Mouse (Mus musculus): ENCODE data around the gene Abcd1.

The Abcd1 gene

DNA sequence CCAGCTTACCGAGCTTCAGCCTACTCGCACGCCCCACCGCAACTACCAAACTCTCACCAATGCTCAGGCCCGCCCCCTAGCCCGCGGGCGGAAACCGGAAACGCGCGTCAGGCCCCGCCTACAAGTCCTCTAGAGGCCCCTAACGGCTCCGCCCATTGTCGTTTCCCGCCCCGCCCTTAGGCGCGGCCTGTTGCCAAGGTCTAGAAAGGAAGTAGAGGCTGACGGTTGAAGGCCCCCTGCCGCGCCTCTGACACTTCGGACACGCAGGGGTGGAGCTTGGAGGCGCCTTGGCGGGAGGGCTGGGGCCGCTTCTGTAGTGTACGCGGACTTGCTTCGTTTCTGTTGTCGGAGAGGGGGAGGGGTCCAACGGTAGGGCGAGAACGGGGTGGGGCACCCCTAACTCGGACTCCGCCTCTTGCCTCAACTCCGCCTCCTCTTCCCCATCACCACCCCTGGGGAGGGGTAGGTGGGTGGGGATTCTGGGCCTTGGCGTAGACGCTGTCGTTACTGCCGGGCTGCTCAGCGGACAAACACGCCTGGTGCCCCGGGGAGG lies at the start of gene Abcd1, which contains the start of gene Bcap31:
TSS of gene Abcd1 (plus strand) at position 489 of the 553 bp plus-strand sequence.
TSS of gene Bcap31 (minus strand) at position 67 of the 553 bp plus-strand sequence.
- ATAC-seq (ENCODE audit: low TSS enrichment): peak; percentile 89

DNA sequence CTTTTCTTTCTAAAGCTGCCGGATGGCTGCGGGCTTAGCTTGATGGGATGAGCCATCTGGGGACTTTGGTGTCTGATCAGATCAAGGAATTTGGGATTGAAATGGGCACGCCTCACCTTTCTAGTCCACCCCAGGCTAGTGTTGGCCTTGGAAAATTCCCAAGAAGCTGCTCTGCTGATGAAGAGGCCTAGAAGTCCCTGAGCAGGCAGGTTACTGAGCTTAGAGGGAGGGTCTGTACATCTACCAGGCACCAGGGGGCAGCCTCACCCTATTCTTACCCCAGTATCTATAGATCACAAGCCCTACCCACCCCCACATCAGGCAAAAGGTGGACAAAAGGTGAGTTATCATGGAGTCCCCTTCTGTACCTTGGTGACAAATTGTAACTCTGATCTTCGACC lies 44.4 kb upstream of the Abcd1 start:
- ATAC-seq (ENCODE audit: low TSS enrichment): peak; percentile 50

DNA sequence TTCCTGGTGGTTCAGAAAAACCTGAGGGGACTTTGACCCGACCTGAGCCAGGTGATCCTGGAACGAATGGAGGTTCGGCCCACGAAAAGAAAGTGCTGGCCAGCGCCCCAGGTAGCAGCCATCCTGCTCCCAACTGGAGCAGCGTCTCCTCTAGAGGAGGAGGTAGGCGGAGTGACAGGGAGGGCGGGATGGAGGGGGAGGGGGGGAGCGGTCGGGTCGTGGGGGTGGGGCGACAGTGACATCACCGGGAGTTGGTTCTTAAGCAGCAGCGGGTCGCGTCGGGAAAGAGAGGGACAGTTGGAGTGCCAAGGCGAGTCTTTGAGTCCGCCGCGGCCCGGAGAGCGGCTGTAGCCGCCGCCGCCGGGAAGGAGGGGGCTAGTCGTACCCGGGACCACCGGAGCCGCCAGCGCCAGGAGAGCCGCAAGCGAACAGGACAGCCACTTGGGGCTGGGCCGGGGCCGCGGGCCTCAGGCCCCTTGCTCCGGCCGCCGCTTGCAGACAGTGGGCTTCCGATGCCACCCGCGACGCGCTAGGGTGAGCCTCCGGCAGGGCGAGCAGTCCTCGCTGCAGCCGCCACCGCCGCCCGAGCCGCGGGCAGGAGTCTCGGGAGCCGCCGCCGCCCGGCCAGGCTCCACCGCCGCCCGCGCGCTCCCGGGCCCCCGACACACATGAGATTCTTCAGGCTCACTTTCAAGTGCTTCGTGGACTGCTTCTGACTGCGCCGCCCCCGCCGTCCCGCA lies 43.3 kb upstream of the Abcd1 start, which contains the start of gene Slc6a8:
TSS of gene Slc6a8 (plus strand) at position 272 of the 740 bp plus-strand sequence.
- ATAC-seq (ENCODE audit: low TSS enrichment): 0 out of 2 replicates have a peak, but pooled peaks have one; percentile 24

DNA sequence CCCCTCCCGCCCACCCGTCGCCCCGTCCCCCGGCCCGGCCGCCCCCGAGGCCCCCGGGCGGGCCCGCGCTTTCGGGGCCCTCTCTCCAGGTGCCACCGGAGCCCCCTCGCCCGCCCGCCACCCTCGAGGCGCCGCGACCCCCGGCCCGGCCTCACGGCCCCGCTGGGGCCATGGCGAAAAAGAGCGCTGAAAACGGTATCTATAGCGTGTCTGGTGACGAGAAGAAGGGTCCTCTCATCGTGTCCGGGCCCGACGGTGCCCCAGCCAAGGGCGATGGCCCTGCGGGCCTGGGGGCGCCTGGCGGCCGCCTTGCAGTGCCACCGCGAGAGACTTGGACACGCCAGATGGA lies 42.8 kb upstream of the Abcd1 start:
- no peak for ATAC-seq (ENCODE audit: low TSS enrichment)

DNA sequence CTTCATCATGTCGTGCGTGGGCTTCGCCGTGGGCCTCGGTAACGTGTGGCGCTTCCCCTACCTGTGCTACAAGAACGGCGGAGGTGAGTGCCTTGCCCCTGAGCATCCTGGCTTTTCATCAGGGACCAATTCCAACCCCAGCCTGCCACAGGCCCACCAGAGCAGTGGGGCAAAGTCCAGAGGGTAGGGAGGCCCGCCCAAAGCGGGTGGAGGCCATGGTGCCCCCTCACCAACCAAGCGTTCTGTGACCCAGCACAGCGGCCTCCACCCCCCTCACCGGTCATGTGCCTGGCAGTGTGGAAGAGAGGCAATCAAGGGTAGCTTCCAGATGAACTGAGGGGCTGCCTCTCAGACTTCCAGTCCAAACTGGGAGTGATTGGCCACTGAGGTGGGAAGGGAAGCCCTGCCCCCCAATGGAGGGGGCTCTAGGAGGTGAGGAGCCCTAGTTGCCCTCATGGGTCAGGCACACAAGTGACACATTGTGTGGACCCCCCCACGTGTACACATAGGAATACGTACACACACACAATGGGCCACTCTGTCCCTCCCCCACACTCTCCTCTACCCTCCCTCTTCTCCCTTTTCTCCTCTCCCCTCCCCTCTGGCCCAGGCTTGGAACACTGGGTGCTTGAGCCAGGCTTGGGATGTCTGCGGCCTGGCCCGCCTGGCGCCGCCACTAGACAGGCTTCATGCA lies 42.3 kb upstream of the Abcd1 start:
- peak; percentile 32; the same call in 1 of the 2 replicates for ATAC-seq (ENCODE audit: low TSS enrichment)

DNA sequence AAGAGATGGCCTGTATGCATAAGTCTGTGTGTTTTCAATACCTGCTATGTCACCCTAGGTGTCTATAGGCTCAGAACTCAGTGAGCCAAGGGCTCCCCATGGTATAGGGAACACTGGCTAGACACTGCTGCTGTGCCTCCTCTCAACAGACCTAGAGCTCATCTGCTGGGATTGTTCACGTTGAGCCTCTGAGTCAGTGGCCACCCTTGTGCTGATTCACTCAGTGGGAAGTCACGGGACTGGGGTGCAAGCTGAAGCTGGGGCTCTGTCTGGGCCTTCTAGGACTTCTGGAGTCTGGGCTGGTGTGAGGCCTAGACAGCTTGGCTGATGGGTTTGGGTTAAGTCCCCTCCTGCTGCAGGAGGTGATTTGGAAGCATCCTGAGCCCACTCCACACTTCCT lies 41.2 kb upstream of the Abcd1 start:
- peak; percentile 45 for ATAC-seq (ENCODE audit: low TSS enrichment)

DNA sequence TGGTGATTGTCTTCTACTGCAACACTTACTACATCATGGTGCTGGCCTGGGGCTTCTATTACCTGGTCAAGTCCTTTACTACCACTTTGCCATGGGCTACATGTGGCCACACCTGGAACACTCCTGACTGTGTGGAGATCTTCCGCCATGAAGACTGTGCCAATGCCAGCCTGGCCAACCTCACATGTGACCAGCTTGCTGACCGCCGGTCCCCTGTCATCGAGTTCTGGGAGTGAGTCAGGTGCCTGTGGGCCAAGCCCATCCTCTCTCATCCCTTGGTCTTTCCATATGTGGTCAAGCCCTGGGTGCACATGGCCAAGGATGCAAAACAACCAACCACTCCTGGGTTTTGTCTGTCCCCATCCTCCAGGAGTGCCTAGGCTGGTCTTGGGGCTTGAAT lies 39.7 kb upstream of the Abcd1 start:
- no peak for ATAC-seq (ENCODE audit: low TSS enrichment)

DNA sequence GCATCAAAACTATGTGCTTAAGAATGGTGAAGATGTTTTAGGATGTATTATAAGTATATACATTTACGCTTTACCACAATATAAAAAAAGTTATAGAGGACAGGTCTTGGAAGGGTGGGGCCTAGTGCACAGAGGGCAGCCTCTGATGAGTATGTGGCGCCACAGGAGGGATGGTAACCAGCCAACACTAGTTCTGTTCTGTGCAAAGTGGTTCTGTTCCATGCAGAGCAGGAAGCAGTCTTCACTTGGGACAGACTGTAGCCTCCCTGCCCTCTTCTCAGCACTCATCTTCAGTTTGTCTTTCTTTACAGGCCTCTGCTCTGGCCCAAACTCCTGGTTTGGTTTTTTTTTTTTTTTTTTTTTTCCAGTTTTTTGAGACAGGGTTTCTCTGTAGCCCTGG lies 32.2 kb upstream of the Abcd1 start:
- no peak for ATAC-seq (ENCODE audit: low TSS enrichment)

DNA sequence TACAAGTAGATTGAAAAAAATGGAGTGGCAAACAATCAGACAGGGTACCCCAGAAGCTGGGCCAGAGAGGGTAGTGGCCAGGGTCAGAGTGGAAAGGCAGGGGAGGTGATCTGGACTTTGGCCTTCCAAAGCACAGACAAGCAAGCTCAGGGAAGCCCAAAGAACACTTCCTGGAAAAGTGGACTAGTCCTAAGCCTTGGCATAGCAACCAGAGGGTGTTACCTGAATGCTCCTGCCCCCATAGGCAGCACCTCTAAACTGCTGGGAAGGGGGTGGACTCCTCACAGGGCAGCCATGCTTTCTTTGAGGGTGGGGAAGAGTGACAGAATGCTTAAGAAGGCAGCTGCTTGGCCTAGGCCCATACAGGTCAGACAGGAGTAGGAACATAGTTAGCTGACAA lies 31.4 kb upstream of the Abcd1 start:
- ATAC-seq (ENCODE audit: low TSS enrichment): no peak

DNA sequence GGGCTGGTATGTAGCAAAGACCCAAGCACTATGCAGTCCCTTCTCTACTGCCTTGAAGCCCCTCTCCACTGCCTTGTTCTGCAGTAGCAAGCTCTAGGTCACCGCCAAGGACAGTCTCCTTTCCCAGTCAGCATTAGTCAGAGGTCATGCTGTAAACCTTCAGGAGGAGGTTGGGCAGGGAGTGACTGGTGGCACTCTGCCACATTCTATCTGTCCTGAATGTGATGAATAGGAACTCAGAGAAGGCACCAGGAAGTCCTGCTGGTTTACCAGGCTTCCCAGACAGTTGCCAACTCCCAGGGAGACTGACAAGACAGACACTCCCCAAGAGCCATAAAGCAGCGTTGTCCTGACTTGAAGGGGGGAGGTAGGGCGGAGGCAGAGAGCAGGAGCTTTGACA lies 30.8 kb upstream of the Abcd1 start:
- ATAC-seq (ENCODE audit: low TSS enrichment): no peak

DNA sequence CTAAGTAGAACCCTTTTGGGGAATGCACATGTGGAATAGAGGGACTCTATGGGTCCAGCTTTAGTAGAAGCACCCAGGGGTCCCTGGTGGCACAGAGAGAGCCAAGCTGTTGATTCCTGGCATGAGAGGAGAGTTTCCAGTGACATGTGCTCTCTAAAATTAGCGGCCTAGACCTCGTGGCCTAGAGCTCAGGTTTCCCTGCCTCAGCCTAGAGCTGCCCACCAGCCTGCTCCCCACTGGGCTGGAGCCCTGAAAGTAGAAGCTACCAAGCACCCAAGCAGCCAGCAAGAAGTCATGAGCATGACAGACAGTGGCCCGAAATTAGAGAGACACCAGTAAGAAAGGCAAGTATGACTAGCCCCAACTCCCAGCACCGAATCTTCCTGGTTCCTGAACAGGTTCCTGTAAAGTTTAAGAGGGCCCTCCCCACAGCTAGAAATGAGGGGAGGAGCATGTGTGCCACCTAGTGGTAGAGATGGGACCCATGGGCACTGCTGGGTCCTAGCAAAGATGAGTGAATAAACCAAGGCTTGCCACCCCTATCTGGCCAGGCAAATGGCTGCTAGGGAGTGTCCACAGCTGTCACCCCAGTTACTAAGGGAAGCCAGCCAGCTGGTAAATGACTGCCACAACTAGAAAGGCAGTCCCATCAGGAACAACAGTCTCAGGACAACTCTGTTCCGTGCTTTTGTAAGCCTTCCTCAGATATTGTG lies 25.3 kb upstream of the Abcd1 start:
- ATAC-seq (ENCODE audit: low TSS enrichment): peak; percentile 94

DNA sequence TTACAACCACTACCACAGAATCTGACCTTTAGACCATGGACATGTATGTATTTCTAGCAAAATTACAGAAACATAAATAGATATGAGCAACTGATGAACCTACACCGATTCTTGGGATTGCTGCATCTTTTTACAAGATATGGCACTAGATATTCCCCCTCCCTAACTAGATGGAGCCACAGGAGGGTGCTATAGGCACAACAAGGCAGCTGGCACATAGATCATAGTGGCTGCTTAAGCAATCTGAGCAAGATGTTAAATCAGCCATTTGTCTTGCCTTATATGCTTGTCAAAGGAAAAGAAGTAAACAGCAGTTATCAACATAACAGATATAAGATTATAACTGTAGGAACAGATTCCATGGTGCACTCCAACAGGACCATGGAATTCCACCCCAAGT lies 15.9 kb upstream of the Abcd1 start:
- ATAC-seq (ENCODE audit: low TSS enrichment): peak; percentile 62; the same call in 1 of the 2 replicates

DNA sequence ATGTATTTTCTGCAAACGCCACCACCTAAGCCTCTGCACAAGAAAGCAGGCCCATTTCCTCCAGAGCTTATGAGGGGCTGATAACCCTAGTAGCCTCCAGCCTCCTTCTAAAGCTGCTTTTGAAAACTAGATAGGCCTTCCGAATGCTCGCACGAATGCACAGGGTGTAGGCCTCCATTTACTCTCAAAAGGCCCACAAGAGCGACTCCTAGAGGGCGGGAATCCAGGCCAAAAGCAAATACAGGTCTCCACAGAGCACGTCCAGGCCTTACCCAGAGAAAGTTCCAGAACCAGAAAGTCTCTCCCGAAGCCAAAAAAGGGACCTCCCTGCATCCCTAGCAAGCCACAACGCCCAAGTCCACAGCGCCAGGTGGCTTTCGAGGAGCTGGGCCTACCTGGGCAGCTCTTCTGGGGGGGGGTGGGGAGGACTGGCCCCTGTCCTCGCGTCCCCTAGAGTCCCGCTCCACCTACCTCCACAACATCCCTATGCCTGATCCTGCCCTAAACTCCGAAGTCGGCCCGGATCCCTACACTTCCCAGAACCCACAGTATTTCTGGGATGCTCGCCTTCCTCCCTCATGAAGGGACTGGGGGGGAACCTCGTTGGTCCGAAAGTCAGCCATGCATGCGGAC lies 805 bp upstream of the Abcd1 start:
- ATAC-seq (ENCODE audit: low TSS enrichment): peak; percentile 29

DNA sequence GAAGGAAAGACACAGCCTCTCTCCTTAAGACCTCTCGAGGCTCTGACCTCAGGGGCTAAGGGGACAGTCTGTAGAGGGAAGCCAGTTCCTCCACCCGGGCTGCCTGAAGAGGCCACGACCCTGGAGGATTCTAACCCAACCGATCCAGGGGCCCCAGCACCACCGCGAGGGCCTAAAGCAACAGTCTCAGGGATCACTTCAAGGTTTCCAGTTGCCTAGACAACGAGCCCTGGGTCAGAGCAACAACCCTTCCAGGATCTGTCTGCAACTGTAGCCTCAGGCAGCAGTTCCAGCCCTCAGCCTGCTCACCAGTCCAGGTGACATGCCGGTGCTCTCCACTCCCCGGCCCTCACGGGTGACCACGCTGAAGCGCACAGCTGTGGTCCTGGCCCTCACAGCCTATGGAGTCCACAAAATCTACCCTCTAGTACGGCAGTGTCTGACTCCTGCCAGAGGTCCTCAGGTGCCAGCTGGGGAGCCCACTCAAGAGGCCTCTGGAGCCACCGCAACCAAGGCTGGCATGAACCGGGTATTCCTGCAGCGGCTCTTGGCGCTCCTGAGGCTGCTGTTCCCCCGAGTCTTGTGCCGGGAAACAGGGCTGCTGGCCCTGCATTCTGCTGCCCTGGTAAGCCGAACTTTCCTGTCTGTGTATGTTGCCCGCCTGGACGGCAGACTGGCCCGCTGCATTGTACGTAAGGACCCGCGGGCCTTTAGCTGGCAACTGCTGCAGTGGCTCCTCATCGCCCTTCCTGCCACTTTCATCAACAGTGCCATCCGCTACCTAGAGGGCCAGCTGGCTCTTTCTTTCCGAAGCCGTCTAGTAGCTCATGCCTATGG lies 530 bp downstream of the Abcd1 start:
- ATAC-seq (ENCODE audit: low TSS enrichment): peak; percentile 8; the same call in 1 of the 2 replicates

DNA sequence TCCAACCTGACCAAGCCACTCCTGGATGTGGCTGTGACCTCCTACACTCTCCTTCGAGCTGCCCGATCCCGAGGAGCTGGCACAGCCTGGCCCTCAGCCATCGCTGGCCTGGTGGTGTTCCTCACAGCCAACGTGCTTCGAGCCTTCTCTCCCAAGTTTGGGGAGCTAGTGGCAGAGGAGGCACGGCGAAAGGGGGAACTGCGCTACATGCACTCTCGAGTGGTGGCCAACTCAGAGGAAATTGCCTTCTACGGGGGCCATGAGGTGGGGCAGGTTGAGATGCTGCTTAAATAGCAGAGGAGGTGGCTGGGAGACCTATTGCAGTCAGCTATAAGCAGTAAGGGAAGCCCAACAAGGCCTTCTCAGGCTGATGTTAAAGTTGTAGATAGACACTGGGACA lies 1.3 kb downstream of the Abcd1 start:
- ATAC-seq (ENCODE audit: low TSS enrichment): no peak

DNA sequence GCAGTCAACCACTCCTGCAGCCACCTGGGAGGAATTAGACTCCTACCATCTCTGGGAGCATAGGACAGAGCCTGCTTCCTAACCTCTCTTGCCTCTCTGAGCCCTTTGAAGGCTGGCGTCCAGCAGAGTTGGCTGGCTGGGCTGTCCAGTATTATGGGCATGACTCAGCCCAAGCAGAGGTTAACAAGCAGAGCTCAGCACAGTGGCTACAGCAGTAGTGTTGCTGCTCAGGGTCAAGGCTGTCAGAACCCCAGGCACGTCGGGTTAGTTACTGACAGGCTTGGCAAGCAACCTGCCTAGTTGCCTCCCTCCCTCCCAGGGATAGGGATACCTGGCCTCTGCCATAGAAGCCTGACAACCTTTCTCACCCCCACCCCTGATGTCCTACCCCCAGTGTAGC lies 1.9 kb downstream of the Abcd1 start:
- no peak for ATAC-seq (ENCODE audit: low TSS enrichment)

DNA sequence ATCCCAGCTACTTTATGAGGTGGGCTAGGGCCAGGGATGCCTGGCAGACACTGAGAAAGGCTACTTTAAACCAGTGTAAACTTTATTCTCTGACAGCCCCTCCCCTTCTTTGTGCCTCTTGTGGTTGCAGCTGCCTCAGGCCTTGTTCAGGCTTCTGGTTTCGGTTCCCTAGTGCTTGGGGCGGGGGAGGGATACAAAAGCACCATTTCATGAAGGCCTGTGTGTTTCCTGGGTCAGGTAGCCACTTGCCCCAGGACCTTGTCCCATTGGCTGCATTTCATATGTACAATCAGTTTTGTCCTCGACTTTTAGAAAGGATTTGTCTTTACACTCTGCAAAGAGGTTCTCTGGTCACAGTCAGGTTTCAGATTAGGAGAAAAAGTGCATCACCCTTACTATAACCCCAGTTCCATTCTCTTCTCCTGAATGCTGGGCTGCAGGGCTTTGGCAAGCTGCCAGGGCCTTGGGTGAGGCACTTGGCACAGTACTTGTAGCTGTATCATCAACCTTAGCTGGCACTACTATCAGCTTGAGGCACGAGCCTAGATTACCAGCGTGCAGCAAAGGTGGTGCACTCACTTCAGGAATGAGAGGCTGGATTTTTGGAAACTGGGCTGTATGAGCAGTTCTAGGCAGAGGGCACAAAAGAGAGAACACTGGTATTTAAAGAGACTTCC lies 2.4 kb downstream of the Abcd1 start:
- no peak for ATAC-seq (ENCODE audit: low TSS enrichment)

DNA sequence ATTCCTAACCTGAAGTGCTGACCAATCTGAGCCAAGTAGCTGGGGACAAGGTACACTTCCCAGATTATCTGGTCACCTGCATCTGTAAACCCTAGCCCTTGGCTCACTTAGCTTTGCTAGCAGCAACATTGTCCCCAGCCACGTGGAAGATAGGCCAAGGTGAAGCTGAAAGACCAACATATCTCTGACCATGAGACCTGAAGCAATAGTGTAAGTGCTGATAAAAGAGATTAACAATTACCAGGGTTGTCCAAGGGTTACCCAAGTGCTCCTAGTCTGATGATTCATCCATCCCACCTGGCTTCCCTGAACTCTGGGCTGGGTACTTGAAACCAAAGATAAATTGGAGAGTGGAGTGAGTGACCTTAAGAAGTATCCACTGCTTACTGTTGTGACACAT lies 14.5 kb downstream of the Abcd1 start:
- ATAC-seq (ENCODE audit: low TSS enrichment): no peak

DNA sequence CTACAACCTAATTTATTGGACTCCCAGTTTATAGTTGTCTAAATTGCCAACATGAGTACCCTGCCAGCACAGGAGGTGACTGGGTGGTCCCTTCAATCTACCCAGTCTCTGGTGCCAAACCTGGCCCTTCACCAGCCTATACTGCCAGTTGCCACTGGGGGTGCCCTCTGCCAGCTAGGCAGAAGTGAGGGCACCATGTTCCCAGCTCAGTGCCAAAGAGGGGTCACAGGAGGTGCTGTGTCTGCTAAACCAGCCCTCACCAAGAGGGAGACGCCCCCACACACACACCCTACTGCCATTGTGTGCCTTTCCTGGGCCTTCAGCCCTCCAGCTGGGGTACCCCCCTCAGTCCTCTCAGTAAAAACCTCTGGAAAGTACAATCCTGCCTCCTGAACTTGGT lies 21.8 kb downstream of the Abcd1 start:
- ATAC-seq (ENCODE audit: low TSS enrichment): no peak

DNA sequence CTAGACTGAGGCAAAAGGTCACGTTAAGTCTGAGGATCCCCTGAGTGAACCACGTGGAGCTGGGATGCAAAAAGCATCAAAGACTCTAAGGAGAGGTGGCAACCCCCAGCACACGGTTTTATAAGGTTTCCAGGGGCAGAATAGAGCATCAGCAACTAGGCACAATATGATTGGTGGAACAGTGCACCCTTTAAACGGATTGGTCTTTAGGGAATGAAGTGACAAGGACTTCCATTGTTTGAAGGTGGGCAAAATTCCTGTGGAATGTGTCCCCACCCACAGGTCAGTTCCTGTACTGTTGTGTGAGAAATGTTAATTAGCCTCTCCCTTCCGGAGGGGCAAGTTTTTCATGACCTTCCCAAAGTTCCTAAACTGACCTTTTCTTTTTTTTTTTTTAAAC lies 22.8 kb downstream of the Abcd1 start:
- no peak for ATAC-seq (ENCODE audit: low TSS enrichment)

Measured in frontal cortex, adult (tissue).